Mouse (Mus musculus): Measurements from ENCODE around the gene Slc24a2.

GRCm38 (mm10) chr4:87229960-87230551, at the start of gene Slc24a2:
- TF ChIP-seq POLR2A (IDR thresholded peaks at IDR 0.05; ENCODE audit: insufficient read depth, low read depth, low read length): no peak
- no peak for TF ChIP-seq CTCF (IDR thresholded peaks at IDR 0.05; ENCODE audit: insufficient read depth, low read depth, low read length)
